Mouse (Mus musculus): Measurements from ENCODE around the gene Sh3d21.

DNA sequence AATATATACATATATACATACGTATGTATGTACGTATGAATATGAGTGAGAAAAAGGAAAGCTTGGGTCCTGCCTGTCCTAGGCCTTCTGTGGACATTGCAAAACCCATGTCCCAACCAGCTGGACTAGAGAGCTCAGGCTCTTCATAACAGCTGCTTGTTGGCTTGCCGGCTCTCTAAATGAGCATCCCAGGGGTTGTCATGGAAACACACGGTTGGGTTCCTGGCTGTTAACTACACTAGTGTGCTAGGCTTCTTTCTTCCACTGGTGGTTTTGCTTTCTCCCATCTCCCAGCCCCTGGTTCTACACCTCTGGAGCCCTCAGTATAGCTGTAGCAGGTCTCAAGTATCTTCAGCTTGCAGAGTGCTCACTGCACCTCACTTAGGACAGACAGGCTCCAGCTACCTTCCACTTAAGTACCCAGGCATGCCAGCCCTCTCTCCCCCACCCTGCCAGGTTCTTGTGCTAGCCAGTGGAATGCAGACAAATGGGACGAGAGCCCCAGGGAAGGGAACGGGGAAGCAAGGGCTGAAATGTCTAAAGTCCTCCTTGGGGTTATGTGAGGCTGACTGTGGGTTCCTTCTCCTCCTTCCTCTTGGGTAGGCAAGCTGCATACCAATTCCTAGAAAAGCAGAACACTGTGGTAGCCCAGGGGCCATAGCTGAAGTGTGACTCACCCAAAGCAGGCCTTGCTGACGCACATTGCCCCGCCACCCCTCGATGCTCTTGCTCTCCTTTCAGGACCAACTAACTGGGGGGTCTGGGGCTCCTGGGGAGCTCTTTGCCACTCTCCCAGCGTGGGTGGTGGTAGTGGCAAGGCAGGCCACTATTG, 31.8 kb downstream of the Sh3d21 start:
- TF ChIP-seq CTCF (IDR thresholded peaks at IDR 0.05; ENCODE audit: control insufficient read depth, insufficient read depth, insufficient read length) (no peak), MAX (IDR thresholded peaks at IDR 0.05) (peak; percentile 39), USF1 (IDR thresholded peaks at IDR 0.05; ENCODE audit: low read depth) (no peak), MYOD1 (IDR thresholded peaks at IDR 0.05; ENCODE audit: control insufficient read depth, insufficient read length, low read depth) (no peak), CEBPB (IDR thresholded peaks at IDR 0.05; ENCODE audit: low read depth) (no peak), FOSL1 (IDR thresholded peaks at IDR 0.05; ENCODE audit: insufficient read depth, low read length, poor library complexity, severe bottlenecking) (peak; percentile 75), MYOG (IDR thresholded peaks at IDR 0.05; ENCODE audit: control insufficient read depth, extremely low read depth, insufficient read length) (no peak)
